Mouse (Mus musculus): ENCODE data around the gene Dcaf8.

GRCm38 (mm10) chr1:172140825-172141224 lies 7.1 kb upstream of the Dcaf8 start:
- TF ChIP-seq CTCF (IDR thresholded peaks at IDR 0.05; ENCODE audit: extremely low read depth, insufficient read depth, low read length) (no peak), POLR2A (IDR thresholded peaks at IDR 0.05; ENCODE audit: extremely low read depth, insufficient read depth, low read length) (no peak)
